Mouse (Mus musculus) lung, embryonic 14.5 days (tissue): ENCODE data around the gene Ubn1. TPM values are rescaled to one million over a fixed set of nuclear protein-coding genes. Genes with fewer than 3 reads are reported as not detected.

Source experiments
- ATAC-seq: fragments of 200-750 bp; cut with Nextera tagmentation; 2 replicates; pipeline ENCODE4 v1.8.0; 2017; ENCODE audit warnings: mild to moderate bottlenecking, moderate TSS enrichment, moderate library complexity; ENCODE audit not compliant: insufficient read depth
- DNase-seq: peaks from one replicate; pipeline ENCODE4 v3.0.0-alpha.2; 2015
- H3K27ac ChIP-seq: fragments of 300-500 bp; sonication (generic); 2 replicates; pipeline ENCODE4 v1.5.1; 2014; ENCODE audit warnings: low read depth, mild to moderate bottlenecking, moderate library complexity
- H3K27me3 ChIP-seq: fragments of 300-500 bp; sonication (generic); 2 replicates; pipeline ENCODE4 v1.6.1; 2014; ENCODE audit warnings: low read length, control low read depth; ENCODE audit not compliant: insufficient read depth
- H3K36me3 ChIP-seq: fragments of 300-500 bp; sonication (generic); 2 replicates; pipeline ENCODE4 v1.6.1; 2014; ENCODE audit warnings: control low read depth; ENCODE audit not compliant: insufficient read depth
- H3K4me1 ChIP-seq: fragments of 300-500 bp; sonication (generic); 2 replicates; pipeline ENCODE4 v1.6.1; 2014; ENCODE audit warnings: antibody characterized with exemption, control low read depth; ENCODE audit not compliant: insufficient read depth
- H3K4me2 ChIP-seq: fragments of 300-500 bp; sonication (generic); 2 replicates; pipeline ENCODE4 v1.6.1; 2014; ENCODE audit warnings: mild to moderate bottlenecking
- H3K4me3 ChIP-seq: fragments of 300-500 bp; sonication (generic); 2 replicates; pipeline ENCODE4 v1.5.1; 2014; ENCODE audit warnings: low read depth, low read length
- H3K9ac ChIP-seq: fragments of 300-500 bp; sonication (generic); 2 replicates; pipeline ENCODE4 v1.6.1; 2014
- H3K9me3 ChIP-seq: fragments of 300-500 bp; sonication (generic); 2 replicates; pipeline ENCODE4 v1.6.1; 2016; ENCODE audit warnings: low read depth, low read length, control low read depth
- CTCF ChIP-seq: IDR thresholded peaks from 2 replicates; pipeline ENCODE4 v1.5.1; 2016; ENCODE audit warnings: antibody characterized with exemption, low read depth
- WGBS: fragments of 180-500 bp; shearing (Covaris S2); extraction: QIAGEN DNeasy Blood & Tissue Kit; methylation state at CpG from one replicate; pipeline ENCODE4 v1.1.7; 2014; 5-methylcytosine and 5-hydroxymethylcytosine counted together
- polyA plus RNA-seq: library from polyadenylated mRNA; unstranded; fragments of >200 nt; fragmentation: Nextera tagmentation; extraction: Ambion mirVana; gene quantifications from 2 replicates; pipeline ENCODE4 v1.2.1, GENCODE M21; 2014

Gene Ubn1
- polyA plus RNA-seq, 1 experiment from 2014 or later, result 27.3 TPM

- H3K9me3 ChIP-seq, result no peaks in the 10 kb centered on the region
- H3K27me3 ChIP-seq, result no peaks in the 10 kb centered on the region
- ATAC-seq (no peak), DNase-seq (no peak)
- peaks cover 69% of the 10 kb centered on the region for H3K36me3 ChIP-seq
- H3K27ac ChIP-seq, result no peak overlapping the region
- no peak overlapping the region for H3K4me3 ChIP-seq
- H3K4me1 ChIP-seq, result no peaks in the 10 kb centered on the region
- no peak overlapping the region for H3K4me2 ChIP-seq
- 93% methylated on average over 3 of the region's 3 CpGs for WGBS
- no peak overlapping the region for H3K9ac ChIP-seq
- no peak for TF ChIP-seq CTCF
These were observed 4.5 kb upstream of the Ubn1 start for GRCm38 (mm10) chr16:5045322-5045721.

GRCm38 (mm10) chr16:5049182-5049773 is 579 bp upstream of the Ubn1 start:
- H3K9ac ChIP-seq, result peak overlapping the region; percentile 92
- H3K4me2 ChIP-seq, result peak overlapping the region; percentile 90
- WGBS, result under 1% methylated on average over 38 of the region's 38 CpGs
- H3K4me1 ChIP-seq, result no peaks in the 10 kb centered on the region; the same call in 1 of the 2 replicates
- peak overlapping the region; percentile 88 for H3K27ac ChIP-seq
- DNase-seq (no peak), ATAC-seq (peak; percentile 59)
- peaks cover 42% of the 10 kb centered on the region for H3K36me3 ChIP-seq
- H3K9me3 ChIP-seq, result no peaks in the 10 kb centered on the region
- H3K27me3 ChIP-seq, result no peaks in the 10 kb centered on the region
- H3K4me3 ChIP-seq, result peak overlapping the region; percentile 97
- TF ChIP-seq CTCF, result no peak

- Histone ChIP-seq H3K4me3 (peak overlapping the region; percentile 97), H3K9ac (peak overlapping the region; percentile 85), H3K9me3 (no peaks in the 10 kb centered on the region), H3K27ac (peak overlapping the region; percentile 98), H3K4me2 (peak overlapping the region; percentile 95), H3K4me1 (no peaks in the 10 kb centered on the region; the same call in 1 of the 2 replicates), H3K27me3 (no peaks in the 10 kb centered on the region), H3K36me3 (peaks cover 37% of the 10 kb centered on the region)
- ATAC-seq, result peak; percentile 78
- no peak for TF ChIP-seq CTCF
- under 1% methylated on average over 68 of the region's 78 CpGs for whole genome bisulfite sequencing
- peak; percentile 86 for DNase-seq
These were observed 624 bp downstream of the Ubn1 start for GRCm38 (mm10) chr16:5050251-5051110.

GRCm38 (mm10) chr16:5058114-5058513 is 8.3 kb downstream of the Ubn1 start:
- Histone ChIP-seq H3K9ac (no peak overlapping the region), H3K4me3 (no peak overlapping the region), H3K9me3 (no peaks in the 10 kb centered on the region), H3K36me3 (peaks cover 66% of the 10 kb centered on the region), H3K4me1 (no peaks in the 10 kb centered on the region), H3K27me3 (no peaks in the 10 kb centered on the region), H3K27ac (no peak overlapping the region), H3K4me2 (no peak overlapping the region)
- ATAC-seq (no peak), DNase-seq (peak; percentile 46)
- WGBS, result 70% methylated on average over 1 of the region's 1 CpGs
- TF ChIP-seq CTCF, result peak; percentile 50

- H3K4me2 ChIP-seq, result no peak overlapping the region
- H3K4me3 ChIP-seq, result no peak overlapping the region
- no peak overlapping the region for H3K27ac ChIP-seq
- H3K9ac ChIP-seq, result no peak overlapping the region
- WGBS, result 95% methylated on average over 4 of the region's 4 CpGs
- no peaks in the 10 kb centered on the region for H3K4me1 ChIP-seq
- no peaks in the 10 kb centered on the region for H3K9me3 ChIP-seq
- TF ChIP-seq CTCF, result no peak
- H3K27me3 ChIP-seq, result no peaks in the 10 kb centered on the region
- ATAC-seq (no peak), DNase-seq (no peak)
- H3K36me3 ChIP-seq, result peaks cover 73% of the 10 kb centered on the region
These were observed 13.6 kb downstream of the Ubn1 start for GRCm38 (mm10) chr16:5063472-5063871.

GRCm38 (mm10) chr16:5070321-5070720 is 20.5 kb downstream of the Ubn1 start:
- Histone ChIP-seq H3K36me3 (peaks cover 85% of the 10 kb centered on the region), H3K27me3 (no peaks in the 10 kb centered on the region), H3K9ac (no peak overlapping the region), H3K9me3 (no peaks in the 10 kb centered on the region), H3K27ac (no peak overlapping the region), H3K4me3 (no peak overlapping the region), H3K4me1 (no peaks in the 10 kb centered on the region), H3K4me2 (no peak overlapping the region)
- DNase-seq, result peak; percentile 24
- no peak for ATAC-seq
- WGBS, result 66% methylated on average over 3 of the region's 3 CpGs
- no peak for TF ChIP-seq CTCF

GRCm38 (mm10) chr16:5071974-5072373 is 22.1 kb downstream of the Ubn1 start:
- ATAC-seq (no peak), DNase-seq (no peak)
- H3K36me3 ChIP-seq, result peaks cover 91% of the 10 kb centered on the region

More at GRCm38 (mm10) chr16:5071974-5072373, 22.1 kb downstream of the Ubn1 start:
- no peak for TF ChIP-seq CTCF
- Histone ChIP-seq H3K9me3 (no peaks in the 10 kb centered on the region), H3K4me2 (no peak overlapping the region), H3K9ac (no peak overlapping the region), H3K4me3 (no peak overlapping the region), H3K27me3 (no peaks in the 10 kb centered on the region), H3K27ac (no peak overlapping the region), H3K4me1 (no peaks in the 10 kb centered on the region)
- WGBS, result 93% methylated on average over 7 of the region's 7 CpGs
